Mouse (Mus musculus): ENCODE data around the gene Afap1l2.

GRCm38 (mm10) chr19:57055215-57056120, 47.4 kb upstream of the Afap1l2 start:
- no peak for TF ChIP-seq CTCF (IDR thresholded peaks at IDR 0.05; ENCODE audit: borderline replicate concordance, control insufficient read depth, extremely low read depth, insufficient read depth, low read length, poor library complexity)
- TF ChIP-seq POLR2A (IDR thresholded peaks at IDR 0.05; ENCODE audit: control insufficient read depth, extremely low read depth, insufficient read depth, low read length, poor library complexity) = no peak

Measured in thymus, adult 2 months (tissue).